ENCODE assay signal across 19 mouse cellular contexts in genomic region chr14:35906313-35906712, GRCm38 (mm10).
A peak's percentile ranks its signal among the peaks of the same experiment; 100 is the strongest.
DNase-seq lines count a peak whose midpoint lies in the region; ATAC-seq lines count a peak whose summit lies in the region.
"Had no signal": no experiment of that assay in that cellular context is flagged by ENCODE, and none has a peak within 500 bp of the region (broad histone marks: within the 10 kb centered on the region; RNA-seq: fewer than 3 reads in every experiment).

No protein-coding gene starts in this region.

- H3K4me2 ChIP-seq in liver, embryonic 11.5 days, result no peak overlapping the region
- H3K4me2 ChIP-seq: hindbrain, embryonic 13.5 days had no signal

- H3K27ac ChIP-seq in liver, embryonic 11.5 days (ENCODE audit: low read depth, low read length), result no peak overlapping the region
- H3K27ac ChIP-seq: embryonic facial prominence, embryonic 10.5 days; heart, embryonic 10.5 days; hindbrain, embryonic 13.5 days; hindbrain, postnatal 0 days had no signal

- no peak overlapping the region for H3K9ac ChIP-seq in liver, embryonic 11.5 days (ENCODE audit: low read depth, low read length)
- H3K9ac ChIP-seq: hindbrain, embryonic 13.5 days had no signal

- H3K9me3 ChIP-seq in liver, embryonic 11.5 days (ENCODE audit: control insufficient read depth, low read length), result no peaks in the 10 kb centered on the region
- H3K9me3 ChIP-seq: embryonic facial prominence, embryonic 10.5 days; heart, embryonic 10.5 days; hindbrain, embryonic 13.5 days had no signal

- no peak for ATAC-seq in liver, embryonic 11.5 days (replicated peaks; ENCODE audit: low FRiP score)
- ATAC-seq: forebrain, embryonic 16.5 days; hindbrain, postnatal 0 days had no signal

- no peaks in the 10 kb centered on the region for H3K4me1 ChIP-seq in liver, embryonic 11.5 days (replicated peaks; ENCODE audit: control insufficient read depth, insufficient read depth, low read length)
- H3K4me1 ChIP-seq: embryonic facial prominence, embryonic 10.5 days; heart, embryonic 10.5 days; hindbrain, embryonic 13.5 days had no signal

- 34% methylated on average over 5 of the region's 5 CpGs for WGBS in liver, embryonic 11.5 days

- H3K4me3 ChIP-seq in liver, embryonic 11.5 days (ENCODE audit: low read depth, low read length), result no peak overlapping the region
- H3K4me3 ChIP-seq: embryonic facial prominence, embryonic 10.5 days; heart, embryonic 10.5 days; hindbrain, embryonic 13.5 days had no signal

- no peaks in the 10 kb centered on the region for H3K36me3 ChIP-seq in liver, embryonic 11.5 days (ENCODE audit: control insufficient read depth, insufficient read depth, low read length)
- H3K36me3 ChIP-seq: embryonic facial prominence, embryonic 10.5 days; heart, embryonic 10.5 days; hindbrain, embryonic 13.5 days had no signal

- peak; percentile 50 for DNase-seq in brain, adult 2 months (ENCODE audit: low read depth, low spot score)
- peak; percentile 20 for DNase-seq in cerebellum, adult 11 months
- DNase-seq in cerebellum, adult 8-10 months, result peak; percentile 4
- DNase-seq in cerebellum, postnatal 14 days, result peak; percentile 15 to 29
- no peak for DNase-seq in thymus, postnatal 4 days
- no peak for DNase-seq in adrenal gland, postnatal 36 days
- no peak for DNase-seq in liver, embryonic 11.5 days (ENCODE audit: low spot score)
- DNase-seq: adrenal gland, adult 8-10 months; gastrocnemius, postnatal 10 days; heart, adult 18-20 months; heart, postnatal 10 days; kidney, adult 11 months; kidney, adult 9 months had no signal

- no peaks in the 10 kb centered on the region for H3K27me3 ChIP-seq in liver, embryonic 11.5 days (replicated peaks; ENCODE audit: control insufficient read depth, insufficient read depth, low read length)
- H3K27me3 ChIP-seq: CH12.LX; hindbrain, embryonic 13.5 days had no signal

Comparison
In these comparisons a context has a peak if more than half of its experiments do, and no peak if none do; other contexts are left out.
1. DNase-seq: peak in brain, adult 2 months (single experiment), cerebellum, adult 11 months (single experiment), cerebellum, adult 8-10 months (single experiment) and cerebellum, postnatal 14 days (2 of 2); none in thymus, postnatal 4 days (single experiment), adrenal gland, postnatal 36 days (0 of 2) and liver, embryonic 11.5 days (single experiment).